Mouse (Mus musculus) ovary, adult 18-20 months (tissue): ENCODE data around the gene Fbxw5.

Source experiments
- DNase-seq: peaks from one replicate; pipeline ENCODE4 v3.0.0; 2022; ENCODE audit warnings: low spot score, mixed read lengths

Gene Fbxw5

GRCm38 (mm10) chr2:25500576-25501405 lies at the start of gene Fbxw5:
Gene Fbxw5, plus strand, starts transcription at chr2:25500750.
- DNase-seq = peak; percentile 83

- no peak for DNase-seq
Measured at GRCm38 (mm10) chr2:25450853-25451647, 49.5 kb upstream of the Fbxw5 start.

GRCm38 (mm10) chr2:25452951-25453350 lies 47.6 kb upstream of the Fbxw5 start:
- no peak for DNase-seq

DNA sequence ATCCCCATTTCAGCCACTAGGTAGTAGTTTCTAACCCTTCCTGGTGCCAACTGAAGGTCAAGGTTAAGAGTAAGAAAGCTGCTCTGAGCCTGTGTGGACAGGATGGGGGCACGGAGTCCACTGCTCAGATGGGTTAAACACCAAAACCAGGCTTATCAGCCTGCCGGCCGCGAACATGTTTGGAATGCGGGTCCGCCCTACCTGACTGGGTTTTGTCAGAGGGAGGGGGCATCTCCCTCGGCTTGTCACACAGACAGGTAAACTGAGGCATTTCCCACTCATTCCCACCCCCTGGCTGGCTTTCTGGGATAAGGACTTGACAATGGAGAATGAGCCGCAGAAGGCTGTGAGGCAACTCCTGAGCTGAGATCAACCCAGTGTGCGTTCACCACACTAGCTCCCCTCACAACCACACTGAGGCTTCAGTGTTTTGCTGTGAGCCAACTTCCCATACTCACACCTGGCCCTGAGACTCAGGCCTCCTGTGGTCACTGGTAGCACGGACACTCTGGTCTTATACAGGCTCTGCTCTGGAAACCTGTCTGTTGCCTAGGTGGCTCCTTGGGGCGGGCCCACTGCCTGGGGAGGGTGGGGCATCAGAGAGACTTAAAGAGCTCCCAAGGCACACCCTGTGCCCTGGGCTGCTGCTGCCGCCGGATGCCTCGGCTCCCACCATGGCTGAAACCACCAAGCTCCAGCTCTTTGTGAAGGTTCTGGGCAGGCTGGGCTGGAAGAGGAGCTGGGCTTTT lies 44.2 kb upstream of the Fbxw5 start, which contains the start of gene Clic3:
Gene Clic3 (plus strand): TSS at position 634 of the 749 bp plus-strand sequence.
- no peak for DNase-seq

DNA sequence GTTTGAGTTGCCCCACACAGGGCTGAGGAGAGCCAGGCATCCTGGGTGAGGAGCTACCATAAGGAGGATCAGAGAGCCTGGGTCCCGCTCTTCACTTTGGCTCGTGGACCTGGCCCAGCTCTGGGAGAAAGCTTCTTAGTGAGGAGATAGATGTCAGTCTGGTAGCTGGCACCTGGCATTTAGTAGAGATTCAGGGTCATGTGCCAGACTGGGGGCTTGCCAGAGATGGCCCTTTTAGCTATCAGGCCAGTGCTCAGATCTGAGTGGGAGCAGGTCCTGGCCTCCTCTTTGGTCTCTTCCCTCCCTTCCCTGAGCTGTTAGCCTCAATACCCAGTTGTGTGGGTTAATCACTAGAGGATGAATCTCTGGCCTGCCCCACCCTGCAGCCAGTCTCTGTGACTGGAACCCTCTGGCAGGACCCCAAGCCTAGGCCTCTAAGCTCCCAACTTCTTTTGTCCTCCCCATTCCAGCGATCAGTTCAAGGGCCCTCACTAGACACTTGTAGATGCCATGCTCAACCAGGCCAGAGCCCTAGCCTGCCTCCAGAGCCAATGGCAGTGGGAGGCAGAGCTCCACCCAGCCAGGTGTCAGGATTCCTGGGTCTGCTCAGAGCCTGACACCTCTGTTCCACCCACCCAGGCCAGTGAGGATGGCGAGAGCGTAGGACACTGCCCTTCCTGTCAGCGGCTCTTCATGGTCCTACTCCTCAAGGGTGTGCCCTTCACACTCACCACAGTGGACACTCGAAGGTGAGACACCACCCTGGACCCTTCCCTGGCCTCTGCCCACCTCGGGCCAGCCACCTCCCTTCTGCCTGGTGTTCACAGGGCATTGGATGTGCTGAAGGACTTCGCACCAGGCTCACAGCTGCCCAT lies 43.3 kb upstream of the Fbxw5 start:
- no peak for DNase-seq

DNA sequence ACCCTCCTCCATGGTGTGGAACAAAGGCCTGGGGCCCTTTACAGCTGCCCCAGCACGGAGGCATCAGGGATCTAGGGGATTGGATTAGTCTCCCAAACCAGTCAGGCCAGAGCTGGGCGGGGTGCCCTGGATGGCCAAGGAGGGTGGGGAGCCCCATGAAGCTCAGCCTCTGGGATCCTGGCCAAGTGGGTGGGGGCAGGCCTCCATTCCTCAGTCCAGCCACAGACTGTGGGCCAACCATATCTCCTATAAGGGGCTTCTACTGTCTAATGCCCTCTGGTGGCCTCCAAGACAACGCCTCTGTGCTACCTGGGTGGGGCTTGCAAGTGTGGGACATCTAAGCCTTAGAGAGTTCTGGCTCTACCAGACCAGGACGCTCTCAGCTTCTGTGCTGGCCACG lies 41.6 kb upstream of the Fbxw5 start:
- no peak for DNase-seq

DNA sequence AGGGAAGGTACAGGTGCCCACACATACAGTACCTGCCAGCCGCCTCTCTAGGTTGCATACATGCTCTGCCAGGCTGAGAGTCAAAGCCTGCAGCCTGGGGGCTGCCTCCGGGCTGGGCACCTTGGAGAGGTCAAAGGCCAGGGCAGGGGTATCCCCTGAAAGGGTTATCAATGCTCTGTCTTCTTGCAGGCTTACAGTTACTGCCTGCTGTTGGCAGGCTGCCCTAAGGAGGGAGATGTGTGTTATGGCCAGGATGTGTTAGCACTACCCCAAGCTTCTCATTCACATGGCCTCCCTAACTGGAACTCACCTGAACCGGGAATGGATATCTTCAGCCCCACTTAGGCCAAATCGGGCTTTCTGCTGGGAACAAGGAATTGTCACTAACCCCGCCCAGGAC lies 40.4 kb upstream of the Fbxw5 start:
- no peak for DNase-seq

- DNase-seq = peak; percentile 92
Measured at GRCm38 (mm10) chr2:25460551-25461309, 39.8 kb upstream of the Fbxw5 start, which contains the start of gene Paxx. Gene Paxx, minus strand, starts transcription at chr2:25461094.

- DNase-seq = no peak
Measured at GRCm38 (mm10) chr2:25461407-25461806, 39.1 kb upstream of the Fbxw5 start.

GRCm38 (mm10) chr2:25463630-25464029 lies 36.9 kb upstream of the Fbxw5 start:
- no peak for DNase-seq

GRCm38 (mm10) chr2:25465256-25465655 lies 35.3 kb upstream of the Fbxw5 start:
- no peak for DNase-seq

GRCm38 (mm10) chr2:25465816-25466635 lies 34.5 kb upstream of the Fbxw5 start:
- no peak for DNase-seq

DNA sequence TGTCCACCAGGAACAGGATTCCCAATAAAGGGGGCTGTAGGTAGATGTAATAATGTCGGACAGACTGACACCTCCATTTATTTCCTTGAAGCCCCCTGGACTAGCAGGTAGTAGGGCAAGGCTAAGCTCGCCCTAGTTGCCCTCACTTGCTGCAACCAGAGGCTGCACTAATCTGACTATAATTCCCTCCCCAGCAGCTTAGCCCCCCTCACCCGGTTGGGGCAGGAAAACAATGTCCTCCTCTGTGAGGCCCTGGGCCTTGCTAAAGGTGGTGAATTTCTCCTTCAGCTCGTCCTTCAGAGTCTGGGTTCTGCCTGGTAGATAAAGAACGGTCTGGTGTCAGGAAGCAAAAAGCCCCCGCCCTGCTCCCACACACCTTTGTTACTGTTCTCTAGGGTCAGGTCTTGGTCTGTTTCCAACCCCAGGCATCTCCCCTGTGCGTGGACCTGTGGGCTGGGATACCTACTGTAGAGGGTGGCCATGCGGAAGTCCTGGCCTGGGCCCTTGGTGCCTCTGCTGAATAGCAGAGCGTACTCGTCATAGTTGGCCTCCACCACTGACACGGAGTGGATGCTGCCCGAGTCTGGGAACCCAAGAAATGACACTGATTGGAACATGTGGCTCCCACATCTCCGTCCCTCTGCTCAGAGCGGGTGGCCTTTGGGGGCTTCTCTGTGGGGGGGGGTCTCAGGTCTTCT lies 32.8 kb upstream of the Fbxw5 start:
- DNase-seq = no peak

DNA sequence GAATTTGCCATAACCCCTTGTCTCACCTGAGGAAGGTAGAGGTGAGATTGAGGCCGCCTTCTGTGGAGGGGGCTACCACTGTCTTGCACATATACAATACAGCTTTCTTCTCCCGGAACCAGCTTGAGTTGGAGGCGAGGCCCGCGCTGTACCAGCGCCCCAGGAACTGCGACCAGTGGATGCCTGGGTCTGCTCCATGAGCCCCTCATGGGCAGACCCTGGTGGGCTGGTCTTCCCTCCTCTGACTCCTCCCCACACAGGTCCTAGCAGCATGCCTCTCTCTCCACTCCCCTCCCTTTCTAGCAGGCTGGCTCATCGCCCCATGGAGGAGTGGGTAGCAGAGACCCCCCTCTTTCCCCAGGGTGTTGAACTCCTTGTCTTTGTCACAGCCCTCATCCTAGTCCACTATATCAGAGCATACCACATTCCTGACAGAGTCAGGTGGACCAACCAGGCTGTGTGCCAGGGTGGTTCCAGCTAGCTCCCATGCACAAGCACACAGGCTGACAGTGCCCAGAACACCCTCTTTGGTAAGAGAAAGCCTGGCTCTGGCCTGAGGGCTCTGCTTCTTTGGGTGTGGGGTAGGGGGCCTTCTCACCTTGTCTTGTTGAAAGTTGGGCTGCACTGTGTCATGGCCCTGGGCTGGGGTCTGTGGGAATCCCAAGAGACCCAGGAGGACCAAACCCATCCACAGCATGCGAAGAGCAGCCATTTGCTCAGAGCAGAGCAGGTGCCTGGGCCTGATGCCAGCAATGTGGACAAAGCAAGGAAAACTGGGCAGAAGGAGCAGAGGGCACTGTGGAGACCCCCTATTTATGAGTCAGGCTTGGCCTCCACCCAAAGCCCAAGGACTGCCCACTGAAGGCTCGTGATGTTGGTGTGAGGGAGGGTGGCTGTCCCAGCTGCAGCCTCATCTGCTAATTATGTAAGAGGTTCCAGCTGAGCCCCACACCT lies 31.3 kb upstream of the Fbxw5 start:
- no peak for DNase-seq

DNA sequence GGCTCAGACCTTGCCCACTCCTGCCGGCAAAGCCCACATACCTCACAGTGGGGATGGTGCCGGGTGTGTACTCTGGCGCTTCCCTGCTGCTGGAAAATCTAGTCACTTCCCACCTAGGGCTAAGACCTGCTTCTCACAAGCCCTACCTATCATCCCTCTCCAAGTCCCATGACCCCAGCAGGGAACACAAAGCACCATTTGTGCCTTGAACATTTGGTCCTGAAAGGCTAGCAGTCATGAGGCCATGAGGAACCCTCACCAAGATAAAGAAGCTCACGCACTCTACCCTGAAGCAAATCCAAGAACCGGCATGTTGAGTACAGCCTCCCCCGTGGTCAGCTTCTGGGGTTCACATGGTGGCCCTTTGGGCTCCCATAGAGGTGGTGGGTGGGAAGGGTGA lies 30.6 kb upstream of the Fbxw5 start, which contains the start of gene Ptgds:
Gene Ptgds (minus strand): TSS at position 78 of the 400 bp plus-strand sequence.
- no peak for DNase-seq

DNA sequence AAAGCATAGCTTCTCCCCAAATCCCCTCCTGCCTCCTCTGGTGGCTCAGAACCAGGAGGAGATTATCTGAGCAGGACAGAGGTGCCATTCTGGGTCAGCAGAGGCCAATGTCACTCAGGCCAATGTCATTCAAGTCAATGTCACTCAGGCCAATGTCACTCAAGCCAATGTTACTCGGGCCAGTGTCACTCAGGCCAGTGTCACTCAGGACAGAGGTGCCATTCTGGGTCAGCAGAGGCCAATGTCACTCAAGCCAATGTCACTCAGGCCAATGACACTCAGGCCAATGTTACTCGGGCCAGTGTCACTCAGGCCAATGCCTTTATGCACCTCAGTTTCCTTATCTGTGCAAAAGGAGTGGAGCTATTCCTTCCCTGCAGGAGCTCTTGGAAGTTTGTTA lies 28.0 kb upstream of the Fbxw5 start:
- no peak for DNase-seq

GRCm38 (mm10) chr2:25477541-25477940 lies 23.0 kb upstream of the Fbxw5 start:
- DNase-seq = no peak
